Mouse (Mus musculus): ENCODE results near the gene Riox1. TPM values are rescaled to one million over a fixed set of nuclear protein-coding genes. Genes with fewer than 3 reads are reported as not detected.

Gene Riox1
- total RNA-seq, 2 experiments from 2014 or later, result 3.1 to 3.7 TPM

Other genes with a start within 250 kb of the Riox1 start
- under 1 TPM; 0.57 to 0.83 TPM for gene Papln, start 187.0 kb upstream of the Riox1 start, total RNA-seq (2021)
- 10 to 100 TPM; 16.3 to 19.4 TPM for gene Numb, start 28.7 kb upstream of the Riox1 start, total RNA-seq (2021)
- gene Heatr4, start 34.2 kb downstream of the Riox1 start, total RNA-seq (2021), result not detected
- gene Acot2, start 37.3 kb downstream of the Riox1 start, total RNA-seq (2021), result 10 to 100 TPM; 17.0 to 23.3 TPM
- gene Acot1, start 58.9 kb downstream of the Riox1 start, total RNA-seq (2021), result 1 to 10 TPM; 3.1 to 3.3 TPM
- gene Acot4, start 87.8 kb downstream of the Riox1 start, total RNA-seq (2021), result under 1 TPM; 0.07 to 0.14 TPM
- not detected for gene Gm49366, start 88.3 kb downstream of the Riox1 start, total RNA-seq (2021)
- gene Acot3, start 101.5 kb downstream of the Riox1 start, total RNA-seq (2021), result not detected
- gene Acot5, start 118.7 kb downstream of the Riox1 start, total RNA-seq (2021), result not detected
- 1 to 10 TPM; 2.5 to 3.0 TPM for gene Acot6, start 150.0 kb downstream of the Riox1 start, total RNA-seq (2021)
- 1 to 10 TPM; 7.3 to 7.4 TPM for gene Dnal1, start 163.8 kb downstream of the Riox1 start, total RNA-seq (2021)
- under 1 TPM in 1 of 2 experiments, not detected in 1; 0.11 TPM for gene Pnma1, start 197.9 kb downstream of the Riox1 start, total RNA-seq (2021)

Data from gastrocnemius, adult 18-20 months (tissue).